Mouse (Mus musculus) neutrophil, adult 83 days (primary cell): ENCODE measurements around the gene Vmn2r36. TPM values are rescaled to one million over a fixed set of nuclear protein-coding genes. Genes with fewer than 3 reads are reported as not detected.

Experiments used
- total RNA-seq, 2 experiments: library from RNA; stranded (reverse); gene quantifications; one replicate each; pipeline ENCODE4 v1.2.4; 2023

Gene Vmn2r36
- not detected for total RNA-seq

GRCm38 (mm10) chr7:7902395-7902794, at the start of gene Vmn2r36:
Gene Vmn2r36 (minus strand): TSS chr7:7902495.

Other genes with a start within 250 kb of the Vmn2r36 start
- gene Vmn2r34, start 213.0 kb downstream of the Vmn2r36 start, total RNA-seq = not detected
- not detected for gene Vmn2r35, start 82.6 kb downstream of the Vmn2r36 start, total RNA-seq